Mouse (Mus musculus) T-helper 2 cell (primary cell): ENCODE measurements around the gene Adam23.

Source experiments
- in situ Hi-C: fragments of 300-600 bp; cut with MboI, MseI; formaldehyde crosslinking; loops from one replicate; pipeline ENCODE4 v1.15.1; 2025; ENCODE audit warnings: high pct_unique_total_duplicates

The Adam23 gene

GRCm38 (mm10) chr1:63445656-63446046 is at the start of gene Adam23:
Adam23 (plus strand) TSS chr1:63445891.
- in situ Hi-C loops = no loop called here

- in situ Hi-C loops = no loop called here
Measured at GRCm38 (mm10) chr1:63401130-63401529, 44.6 kb upstream of the Adam23 start.

GRCm38 (mm10) chr1:63403601-63404000 is 42.1 kb upstream of the Adam23 start:
- in situ Hi-C loops = no loop called here

GRCm38 (mm10) chr1:63408344-63408743 is 37.3 kb upstream of the Adam23 start:
- in situ Hi-C loops = no loop called here

GRCm38 (mm10) chr1:63418491-63418890 is 27.2 kb upstream of the Adam23 start:
- in situ Hi-C loops = no loop called here

GRCm38 (mm10) chr1:63430668-63431067 is 15.0 kb upstream of the Adam23 start:
- in situ Hi-C loops = no loop called here

DNA sequence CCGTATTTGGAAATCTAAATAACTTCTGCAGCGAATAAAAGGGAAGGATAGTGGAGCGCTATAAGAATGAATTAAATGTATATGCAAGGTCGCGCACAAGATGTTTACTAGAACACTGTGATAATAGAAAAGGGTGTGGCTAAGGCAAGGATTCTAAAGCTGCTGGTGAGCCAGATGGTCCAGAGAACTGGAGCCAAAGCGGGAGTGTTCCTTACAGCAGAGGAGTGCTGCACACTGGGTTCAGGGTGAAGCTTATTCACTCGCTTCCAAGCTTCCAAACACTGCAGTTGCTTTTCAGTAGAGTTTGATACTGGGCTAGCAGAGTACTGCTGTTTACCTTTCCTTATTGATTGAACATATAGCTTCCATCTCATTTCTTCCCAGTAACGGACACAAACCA is 14.5 kb upstream of the Adam23 start:
- in situ Hi-C loops = no loop called here

DNA sequence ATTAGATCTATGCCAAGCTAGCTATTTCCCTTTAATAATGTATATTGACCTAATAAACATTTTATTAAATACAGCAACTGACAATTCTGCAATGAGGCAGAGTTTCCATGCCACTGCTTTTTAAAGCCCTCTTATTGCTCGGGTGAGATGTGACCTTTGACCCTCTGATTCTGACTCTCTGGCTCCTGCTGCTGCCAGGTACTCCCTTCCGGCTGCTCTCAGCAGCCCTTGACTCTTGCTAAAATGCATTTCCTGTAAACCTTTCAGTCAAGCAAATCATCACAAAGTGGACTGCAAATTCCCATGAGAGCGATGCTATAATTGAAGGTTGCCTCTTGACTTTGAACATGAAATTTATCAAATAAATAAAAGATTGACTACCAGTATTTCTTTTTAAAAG is 13.8 kb upstream of the Adam23 start:
- in situ Hi-C loops = no loop called here

DNA sequence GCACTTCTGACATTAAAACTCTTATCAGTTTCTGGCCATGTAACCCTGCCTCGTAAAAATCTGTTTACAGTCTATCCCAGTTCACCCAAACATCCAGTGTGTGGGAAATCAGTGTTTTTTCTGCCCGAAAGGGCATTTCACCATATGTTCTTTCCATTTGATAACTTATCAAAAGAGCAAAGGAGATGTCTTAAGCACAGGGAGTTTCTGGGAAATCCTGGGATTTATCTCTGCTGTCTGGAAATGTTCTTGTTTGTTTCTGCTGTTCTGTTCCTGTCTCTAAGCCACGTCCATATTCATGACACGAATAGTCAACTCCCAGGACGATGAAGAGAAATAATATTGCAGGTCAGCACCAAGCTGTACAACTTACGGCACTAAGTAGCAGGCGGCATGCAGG is 11.6 kb upstream of the Adam23 start:
- in situ Hi-C loops = no loop called here

DNA sequence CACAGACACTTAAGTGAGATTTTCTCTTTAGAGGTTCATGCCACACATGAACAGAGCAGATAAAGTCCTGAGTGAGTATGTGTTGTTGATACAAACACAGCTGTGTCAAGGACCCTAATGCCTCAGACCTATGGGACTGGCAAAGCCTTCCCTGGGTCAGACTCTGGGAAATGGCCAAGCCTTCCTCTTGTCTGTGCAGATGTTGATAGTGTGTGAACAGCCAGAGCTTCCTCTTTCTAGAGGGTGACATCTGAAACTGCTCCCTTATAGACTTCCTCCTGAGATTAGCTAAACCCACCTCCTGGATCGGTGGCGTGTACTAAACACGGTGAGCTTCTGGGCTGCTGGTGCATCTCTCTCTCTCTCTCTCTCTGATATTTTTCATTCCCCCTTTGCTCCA is 8.2 kb upstream of the Adam23 start:
- in situ Hi-C loops = no loop called here

GRCm38 (mm10) chr1:63442186-63442585 is 3.5 kb upstream of the Adam23 start:
- in situ Hi-C loops = no loop called here

DNA sequence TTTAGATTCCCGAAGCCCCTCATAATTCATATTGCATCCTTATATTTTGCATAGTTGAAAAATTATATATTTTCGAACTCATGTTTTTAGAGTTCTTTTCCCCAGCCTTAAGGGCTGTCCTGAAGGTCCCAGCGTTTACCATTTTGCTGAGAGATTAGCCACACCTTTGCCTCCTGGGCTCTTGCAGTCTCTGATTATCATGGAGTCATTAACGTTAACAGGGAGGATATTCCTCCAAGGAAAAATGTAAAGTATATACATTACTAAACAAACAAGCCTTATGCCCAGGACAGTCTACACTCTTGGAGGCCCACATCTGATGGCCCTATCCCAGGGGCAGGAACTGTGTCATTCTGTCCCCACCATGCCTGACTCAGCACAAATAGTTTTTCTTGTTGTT is 3.1 kb upstream of the Adam23 start:
- in situ Hi-C loops = no loop called here

- in situ Hi-C loops = no loop called here
Measured at GRCm38 (mm10) chr1:63445149-63445609, 512 bp upstream of the Adam23 start.

DNA sequence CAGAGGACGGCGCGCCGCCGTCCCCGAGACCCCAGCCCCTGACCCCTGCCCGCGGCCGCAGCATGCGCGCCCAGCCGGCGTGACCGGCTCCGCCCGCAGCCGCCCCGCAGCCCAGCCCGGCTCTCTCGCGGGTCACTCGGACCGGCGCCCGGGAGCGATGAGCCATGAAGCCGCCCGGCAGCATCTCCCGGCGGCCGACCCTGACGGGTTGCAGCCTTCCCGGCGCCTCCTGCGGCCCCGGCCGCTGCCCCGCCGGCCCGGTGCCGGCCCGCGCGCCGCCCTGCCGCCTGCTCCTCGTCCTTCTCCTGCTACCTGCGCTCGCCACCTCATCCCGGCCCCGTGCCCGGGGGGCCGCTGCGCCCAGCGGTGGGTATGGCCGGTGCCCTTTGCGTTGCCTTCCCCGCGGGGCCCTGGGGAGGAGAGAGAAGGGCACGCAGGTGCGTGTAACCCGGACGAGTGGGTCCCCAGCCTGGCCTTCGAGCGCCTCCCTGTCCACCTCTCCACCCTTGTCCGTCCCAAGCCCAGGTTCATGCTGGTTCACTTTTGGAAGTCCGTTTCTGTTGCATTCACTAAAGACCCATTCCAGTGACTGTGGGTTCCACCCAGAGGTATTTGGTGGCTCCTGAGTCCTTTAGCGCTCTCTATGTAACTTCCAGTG is 485 bp downstream of the Adam23 start:
- in situ Hi-C loops = no loop called here

DNA sequence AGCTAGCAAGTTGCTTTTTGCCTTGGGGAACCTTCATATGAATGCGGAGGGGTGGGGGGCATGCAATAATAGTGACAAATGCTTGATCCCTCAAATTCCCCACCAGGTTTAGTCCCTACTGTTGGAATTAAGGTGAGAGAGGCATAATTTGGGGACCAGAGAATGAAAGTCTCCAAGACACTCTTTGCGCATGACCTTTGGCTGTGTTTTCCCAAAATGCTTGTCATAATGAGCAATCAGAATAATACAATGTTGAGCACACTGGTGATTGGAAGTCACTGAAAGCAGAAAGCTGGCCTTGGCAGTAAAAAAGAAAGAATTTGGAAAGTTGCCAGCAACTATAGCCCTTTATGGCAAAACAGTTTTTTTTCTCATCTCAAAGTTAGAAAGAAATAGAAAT is 1.0 kb downstream of the Adam23 start:
- in situ Hi-C loops = no loop called here

DNA sequence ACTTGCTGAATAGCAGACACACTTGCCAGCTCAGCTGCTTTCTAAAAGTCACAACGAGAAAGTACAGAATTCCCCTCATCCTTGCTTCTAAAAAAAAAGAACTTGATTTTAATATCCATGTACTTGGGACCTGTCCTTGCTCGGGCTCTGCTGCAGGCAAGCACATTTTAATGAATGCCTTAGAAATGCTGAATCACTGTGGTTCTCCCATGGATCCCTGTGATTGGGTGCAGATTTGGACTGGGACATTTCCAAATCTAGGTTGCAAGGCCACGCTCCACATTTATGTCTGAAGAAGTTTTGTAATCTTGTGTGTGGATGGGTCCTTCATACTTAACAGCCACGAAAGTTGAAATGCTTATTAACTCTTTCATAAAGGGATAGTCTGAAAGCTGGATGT is 4.4 kb downstream of the Adam23 start:
- in situ Hi-C loops = no loop called here

DNA sequence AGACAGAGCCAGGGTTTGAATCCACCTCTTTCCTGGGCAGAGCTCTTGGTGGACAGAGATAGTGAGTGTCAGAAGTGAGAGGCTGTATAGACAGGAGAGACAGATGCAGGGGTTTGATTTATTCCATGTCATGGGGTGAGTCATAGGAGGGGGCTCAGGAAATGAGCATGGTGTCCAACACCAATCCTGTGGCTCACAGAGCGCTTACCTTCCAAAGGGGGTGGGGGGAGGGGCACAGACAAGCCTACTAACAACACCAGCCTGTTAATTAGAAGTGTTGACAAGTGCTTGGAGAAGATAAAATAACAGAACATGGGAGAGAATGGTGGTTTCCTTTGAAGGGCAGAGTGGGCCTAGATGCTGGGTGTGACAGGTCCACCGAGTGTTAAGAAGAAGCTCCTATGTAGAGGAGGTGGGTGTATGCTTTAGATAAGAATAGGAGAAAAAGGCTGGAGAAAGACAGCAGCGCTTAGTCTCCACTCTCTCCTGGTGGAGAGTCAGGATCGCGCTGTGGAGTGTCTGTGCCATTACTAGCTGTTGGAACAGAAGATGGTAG is 7.7 kb downstream of the Adam23 start:
- in situ Hi-C loops = no loop called here

DNA sequence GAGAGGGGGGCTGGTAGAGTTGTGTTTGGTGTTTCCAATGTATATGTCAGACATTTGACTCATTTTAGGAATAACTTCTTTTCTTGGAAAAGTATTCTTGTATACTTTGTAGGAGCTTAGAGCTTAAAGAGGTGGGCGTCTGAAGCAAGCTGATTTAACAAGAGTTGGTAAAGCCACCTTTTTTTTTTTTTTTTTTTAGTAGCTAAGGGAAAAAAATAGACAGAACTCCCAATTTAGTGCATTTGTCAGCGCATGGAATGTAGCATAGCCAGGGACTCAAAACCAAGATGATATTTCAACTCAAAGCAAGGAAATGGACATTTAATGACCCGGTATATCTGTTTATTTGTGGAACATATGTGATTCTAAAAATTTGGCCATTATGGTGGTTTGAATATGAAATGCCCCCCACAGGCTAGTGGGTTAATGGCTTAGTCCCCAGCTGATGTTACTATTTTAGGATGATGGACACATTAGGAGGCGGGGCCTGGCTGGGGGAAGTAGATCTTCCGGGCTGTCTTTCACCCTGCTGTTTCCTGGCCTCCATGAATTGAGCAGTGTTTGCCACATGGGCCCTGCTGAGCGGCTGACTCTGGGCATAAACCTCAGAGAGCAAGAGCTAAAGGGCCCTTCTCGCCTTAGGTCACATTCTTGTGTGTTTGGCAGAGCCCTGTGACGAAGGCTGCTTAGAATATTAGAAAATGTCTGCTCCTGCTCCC is 12.3 kb downstream of the Adam23 start:
- in situ Hi-C loops = no loop called here

GRCm38 (mm10) chr1:63459151-63459550 is 13.5 kb downstream of the Adam23 start:
- in situ Hi-C loops = no loop called here

- in situ Hi-C loops = no loop called here
Measured at GRCm38 (mm10) chr1:63459926-63460325, 14.2 kb downstream of the Adam23 start.

DNA sequence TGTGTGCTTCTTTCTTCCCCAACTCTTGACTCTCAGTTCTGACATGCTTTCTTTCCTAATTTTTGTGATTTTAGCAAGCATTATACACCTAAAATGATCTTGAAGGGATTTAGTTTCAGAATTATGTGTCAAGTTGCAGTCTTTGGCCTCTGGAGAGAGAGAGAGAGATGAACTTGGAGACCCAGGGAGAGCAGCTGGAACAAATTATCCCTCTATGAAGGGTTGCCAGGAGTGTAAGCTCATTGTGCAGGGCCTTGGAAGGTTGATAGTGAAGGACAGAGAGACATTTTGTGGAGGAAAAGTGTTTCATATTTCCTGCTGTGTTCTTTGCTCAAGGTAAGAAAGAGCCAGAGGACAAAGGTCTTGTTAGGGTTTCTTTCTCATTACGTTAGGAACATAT is 18.8 kb downstream of the Adam23 start:
- in situ Hi-C loops = no loop called here

DNA sequence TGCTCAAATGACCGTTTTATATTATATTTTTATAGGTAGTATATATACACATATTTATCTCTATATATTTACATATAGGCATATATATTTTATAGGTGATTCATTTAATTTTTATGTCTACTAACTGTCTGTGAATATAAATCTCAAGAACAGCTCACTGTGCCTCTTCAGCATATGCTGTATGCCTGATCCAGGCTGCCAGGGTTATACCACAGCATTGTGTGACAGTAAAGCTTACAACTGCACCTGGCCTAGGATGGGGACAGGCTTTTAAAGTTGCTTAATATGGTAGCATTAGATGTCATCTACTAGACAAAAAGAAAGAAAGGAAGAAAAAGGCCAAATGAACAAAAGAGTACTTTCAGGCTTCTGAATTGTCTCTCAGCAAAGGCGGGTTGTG is 27.6 kb downstream of the Adam23 start:
- in situ Hi-C loops = no loop called here

DNA sequence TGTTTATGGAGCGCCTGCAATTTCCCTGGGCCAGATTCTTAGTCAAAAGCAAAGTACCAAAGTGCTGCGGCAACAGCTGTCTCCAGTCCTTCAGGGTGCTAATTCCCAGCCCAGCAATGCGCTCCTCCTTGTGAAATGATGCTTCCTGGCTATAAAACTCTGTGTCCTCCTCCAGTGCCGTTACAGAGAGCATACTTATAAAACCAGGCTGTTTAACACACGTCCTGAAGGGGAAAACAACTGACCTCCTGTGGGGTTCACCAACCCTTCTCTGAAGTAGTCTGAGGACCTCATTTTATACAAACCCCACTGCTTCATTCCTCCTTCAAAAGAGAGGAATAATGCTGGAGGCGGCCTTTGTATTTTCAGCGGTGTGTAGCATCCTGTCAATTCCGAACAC is 28.0 kb downstream of the Adam23 start:
- in situ Hi-C loops = no loop called here
